Mouse (Mus musculus): ENCODE results near the gene Cdyl.

GRCm38 (mm10) chr13:35807940-35808339 is 148.3 kb downstream of the Cdyl start:
- TF ChIP-seq CTCF (IDR thresholded peaks at IDR 0.05; ENCODE audit: extremely low read depth, insufficient read length, insufficient replicate concordance, low read depth, low read length) (no peak), POLR2A (IDR thresholded peaks at IDR 0.05; ENCODE audit: low read depth, low read length) (no peak)
